Mouse (Mus musculus) hindbrain, postnatal 0 days (tissue): Measurements from ENCODE around the gene Nup85. TPM values are rescaled to one million over a fixed set of nuclear protein-coding genes. Genes with fewer than 3 reads are reported as not detected.

Experiments used
- ATAC-seq: fragments of 200-750 bp; cut with Nextera tagmentation; 2 replicates; pipeline ENCODE4 v1.8.0; 2017; ENCODE audit warnings: mild to moderate bottlenecking, moderate TSS enrichment, moderate library complexity
- DNase-seq: peaks from one replicate; pipeline ENCODE4 v3.0.0-alpha.2; 2015; ENCODE audit warnings: low spot score
- H3K27ac ChIP-seq: fragments of 300-500 bp; sonication (generic); 2 replicates; pipeline ENCODE4 v1.5.1; 2014; ENCODE audit warnings: mild to moderate bottlenecking
- H3K27me3 ChIP-seq: fragments of 300-500 bp; sonication (generic); 2 replicates; pipeline ENCODE4 v1.6.1; 2014; ENCODE audit warnings: low read length, mixed read lengths; ENCODE audit not compliant: insufficient read depth
- H3K36me3 ChIP-seq: fragments of 300-500 bp; sonication (generic); 2 replicates; pipeline ENCODE4 v1.6.1; 2014; ENCODE audit warnings: low read length, mixed read lengths; ENCODE audit not compliant: insufficient read depth
- H3K4me1 ChIP-seq: fragments of 300-500 bp; sonication (generic); 2 replicates; pipeline ENCODE4 v1.6.1; 2014; ENCODE audit warnings: antibody characterized with exemption, low read length, mixed read lengths; ENCODE audit not compliant: insufficient read depth
- H3K4me2 ChIP-seq: fragments of 300-500 bp; sonication (generic); 2 replicates; pipeline ENCODE4 v1.6.1; 2014; ENCODE audit warnings: low read depth, mild to moderate bottlenecking, low read length, moderate library complexity, mixed read lengths
- H3K4me3 ChIP-seq: fragments of 300-500 bp; sonication (generic); 2 replicates; pipeline ENCODE4 v1.5.1; 2014; ENCODE audit warnings: low read length
- H3K9ac ChIP-seq: fragments of 300-500 bp; sonication (generic); replicated peaks from 2 replicates; pipeline ENCODE4 v1.6.1; 2014; ENCODE audit warnings: mild to moderate bottlenecking, low read length, moderate library complexity, mixed read lengths
- H3K9me3 ChIP-seq: fragments of 300-500 bp; sonication (generic); 2 replicates; pipeline ENCODE4 v1.6.1; 2016; ENCODE audit warnings: low read length, mixed read lengths
- CTCF ChIP-seq: IDR thresholded peaks from 2 replicates; pipeline ENCODE4 v1.5.1; 2016; ENCODE audit warnings: antibody characterized with exemption, control low read depth, low read depth
- WGBS: fragments of 180-500 bp; shearing (Covaris S2); extraction: QIAGEN DNeasy Blood & Tissue Kit; methylation state at CpG from one replicate; pipeline ENCODE4 v1.1.7; 2014; 5-methylcytosine and 5-hydroxymethylcytosine counted together
- polyA plus RNA-seq: library from polyadenylated mRNA; unstranded; fragments of >200 nt; fragmentation: Nextera tagmentation; extraction: Ambion mirVana; gene quantifications from 2 replicates; pipeline ENCODE4 v1.2.1, GENCODE M21; 2015
- total RNA-seq: library from RNA; depleted of rRNA; stranded (reverse); fragments of >200 nt; gene quantifications from 2 replicates; pipeline ENCODE4 v1.2.3, GENCODE M21; 2014; rRNA removed

Nup85 gene
- total and polyA plus RNA-seq, 2 experiments from 2014 or later, result 61.9 to 80.7 TPM

- ATAC-seq (no peak), DNase-seq (no peak)
- Histone ChIP-seq H3K4me1 (peaks cover 7% of the 10 kb centered on the region; the same call in 1 of the 2 replicates), H3K36me3 (no peaks in the 10 kb centered on the region), H3K27me3 (no peaks in the 10 kb centered on the region), H3K4me3 (no peak overlapping the region), H3K27ac (no peak overlapping the region), H3K4me2 (no peak overlapping the region), H3K9me3 (no peaks in the 10 kb centered on the region), H3K9ac (no peak overlapping the region)
- no peak for TF ChIP-seq CTCF
- WGBS, result 50% methylated on average over 16 of the region's 16 CpGs
Measured at GRCm38 (mm10) chr11:115630532-115631504, 66.6 kb downstream of the Nup85 start.

- Histone ChIP-seq H3K9me3 (no peaks in the 10 kb centered on the region), H3K4me3 (no peak overlapping the region), H3K9ac (no peak overlapping the region), H3K36me3 (no peaks in the 10 kb centered on the region), H3K27me3 (no peaks in the 10 kb centered on the region), H3K4me1 (peaks cover 7% of the 10 kb centered on the region; the same call in 1 of the 2 replicates), H3K27ac (no peak overlapping the region), H3K4me2 (no peak overlapping the region)
- no peak for ATAC-seq
- 20% methylated on average over 3 of the region's 3 CpGs for WGBS
- TF ChIP-seq CTCF, result peak; percentile 68
- peak; percentile 27 for DNase-seq
Measured at GRCm38 (mm10) chr11:115631505-115631890, 67.3 kb downstream of the Nup85 start.

- ATAC-seq, result no peak
- no peak overlapping the region for H3K4me2 ChIP-seq
- no peak overlapping the region for H3K4me3 ChIP-seq
- no peak overlapping the region for H3K27ac ChIP-seq
- no peak for DNase-seq
- no peaks in the 10 kb centered on the region for H3K27me3 ChIP-seq
- no peaks in the 10 kb centered on the region for H3K36me3 ChIP-seq
- no peak overlapping the region for H3K9ac ChIP-seq
- 71% methylated on average over 7 of the region's 7 CpGs for WGBS
- no peaks in the 10 kb centered on the region for H3K4me1 ChIP-seq
- H3K9me3 ChIP-seq, result no peaks in the 10 kb centered on the region
- TF ChIP-seq CTCF, result no peak
Measured at GRCm38 (mm10) chr11:115632247-115632646, 68.0 kb downstream of the Nup85 start.

GRCm38 (mm10) chr11:115632862-115633261 is 68.6 kb downstream of the Nup85 start:
- 85% methylated on average over 10 of the region's 10 CpGs for WGBS
- Histone ChIP-seq H3K9me3 (no peaks in the 10 kb centered on the region), H3K9ac (no peak overlapping the region), H3K4me3 (no peak overlapping the region), H3K36me3 (no peaks in the 10 kb centered on the region), H3K27me3 (no peaks in the 10 kb centered on the region), H3K4me2 (no peak overlapping the region), H3K4me1 (no peaks in the 10 kb centered on the region), H3K27ac (no peak overlapping the region)
- DNase-seq (no peak), ATAC-seq (no peak)
- TF ChIP-seq CTCF, result no peak

Other genes starting within 250 kb of the Nup85 start
- 0.37 and 0.47 TPM in 2 replicates for gene Ush1g, start 242.4 kb upstream of the Nup85 start, total RNA-seq
- 0.10 and 0.13 TPM in 2 replicates for gene Ush1g, start 242.4 kb upstream of the Nup85 start, polyA plus RNA-seq
- 2.2 and 3.6 TPM in 2 replicates for gene Otop3, start 229.7 kb upstream of the Nup85 start, total RNA-seq
- gene Otop3, start 229.7 kb upstream of the Nup85 start, polyA plus RNA-seq, result 2.7 and 2.8 TPM in 2 replicates
- 78.9 and 87.5 TPM in 2 replicates for gene Hid1, start 196.7 kb upstream of the Nup85 start, total RNA-seq
- 55.3 and 58.1 TPM in 2 replicates for gene Hid1, start 196.7 kb upstream of the Nup85 start, polyA plus RNA-seq
- gene Cdr2l, start 182.5 kb upstream of the Nup85 start, total RNA-seq, result 70.8 and 72.3 TPM in 2 replicates
- gene Cdr2l, start 182.5 kb upstream of the Nup85 start, polyA plus RNA-seq, result 17.7 and 18.8 TPM in 2 replicates
- 138 and 204 TPM in 2 replicates for gene Mrpl58, start 160.7 kb upstream of the Nup85 start, total RNA-seq
- 205 and 210 TPM in 2 replicates for gene Mrpl58, start 160.7 kb upstream of the Nup85 start, polyA plus RNA-seq
- 203 and 240 TPM in 2 replicates for gene Atp5h, start 144.5 kb upstream of the Nup85 start, total RNA-seq
- gene Atp5h, start 144.5 kb upstream of the Nup85 start, polyA plus RNA-seq, result 1,097 and 1,122 TPM in 2 replicates
- gene Kctd2, start 144.3 kb upstream of the Nup85 start, total RNA-seq, result 19.0 and 21.0 TPM in 2 replicates
- 22.1 and 24.5 TPM in 2 replicates for gene Kctd2, start 144.3 kb upstream of the Nup85 start, polyA plus RNA-seq
- not detected in 2 replicates for gene Trim80, start 123.9 kb upstream of the Nup85 start, total RNA-seq
- 0.11 TPM in 1 of 2 replicates, not detected in the other for gene Trim80, start 123.9 kb upstream of the Nup85 start, polyA plus RNA-seq
- gene Slc16a5, start 102.0 kb upstream of the Nup85 start, total RNA-seq, result 0.10 TPM in 1 of 2 replicates, not detected in the other
- gene Slc16a5, start 102.0 kb upstream of the Nup85 start, polyA plus RNA-seq, result 0.30 and 0.66 TPM in 2 replicates
- 9.9 and 11.8 TPM in 2 replicates for gene Armc7, start 88.8 kb upstream of the Nup85 start, total RNA-seq
- 10.7 and 11.0 TPM in 2 replicates for gene Armc7, start 88.8 kb upstream of the Nup85 start, polyA plus RNA-seq
- 54.3 and 62.2 TPM in 2 replicates for gene Nt5c, start 72.6 kb upstream of the Nup85 start, total RNA-seq
- 129 and 130 TPM in 2 replicates for gene Nt5c, start 72.6 kb upstream of the Nup85 start, polyA plus RNA-seq
- 640 and 655 TPM in 2 replicates for gene Jpt1, start 50.0 kb upstream of the Nup85 start, total RNA-seq
- 966 and 1,016 TPM in 2 replicates for gene Jpt1, start 50.0 kb upstream of the Nup85 start, polyA plus RNA-seq
- gene Sumo2, start 28.2 kb upstream of the Nup85 start, total RNA-seq, result 474 and 477 TPM in 2 replicates
- 981 and 1,003 TPM in 2 replicates for gene Sumo2, start 28.2 kb upstream of the Nup85 start, polyA plus RNA-seq
- 33.6 and 45.9 TPM in 2 replicates for gene Mrps7, start 39.5 kb downstream of the Nup85 start, total RNA-seq
- 78.8 and 86.7 TPM in 2 replicates for gene Mrps7, start 39.5 kb downstream of the Nup85 start, polyA plus RNA-seq
- gene Gga3, start 39.6 kb downstream of the Nup85 start, total RNA-seq, result 35.3 and 38.2 TPM in 2 replicates
- 16.1 and 16.9 TPM in 2 replicates for gene Gga3, start 39.6 kb downstream of the Nup85 start, polyA plus RNA-seq
- gene Mif4gd, start 48.5 kb downstream of the Nup85 start, total RNA-seq, result 13.2 and 16.7 TPM in 2 replicates
- gene Mif4gd, start 48.5 kb downstream of the Nup85 start, polyA plus RNA-seq, result 19.2 and 22.7 TPM in 2 replicates
- gene Slc25a19, start 63.9 kb downstream of the Nup85 start, total RNA-seq, result 29.0 and 29.5 TPM in 2 replicates
- gene Slc25a19, start 63.9 kb downstream of the Nup85 start, polyA plus RNA-seq, result 41.2 and 41.8 TPM in 2 replicates
- 68.0 and 76.6 TPM in 2 replicates for gene Grb2, start 144.2 kb downstream of the Nup85 start, total RNA-seq
- 139 and 159 TPM in 2 replicates for gene Grb2, start 144.2 kb downstream of the Nup85 start, polyA plus RNA-seq
- 42.4 and 42.6 TPM in 2 replicates for gene Tmem94, start 201.0 kb downstream of the Nup85 start, total RNA-seq
- gene Tmem94, start 201.0 kb downstream of the Nup85 start, polyA plus RNA-seq, result 12.5 and 16.1 TPM in 2 replicates
- 24.4 and 39.2 TPM in 2 replicates for gene Caskin2, start 249.2 kb downstream of the Nup85 start, total RNA-seq
- 7.7 and 8.0 TPM in 2 replicates for gene Caskin2, start 249.2 kb downstream of the Nup85 start, polyA plus RNA-seq